Mouse (Mus musculus): ENCODE results near the gene Crispld2.

Gene Crispld2

GRCm38 (mm10) chr8:119992249-119992648 lies at the start of gene Crispld2:
Gene Crispld2 (plus strand): TSS chr8:119992438.
- peak; percentile 54 to 65 for DNase-seq

- no peak for DNase-seq
These were observed 48.6 kb upstream of the Crispld2 start for GRCm38 (mm10) chr8:119943616-119944015.

GRCm38 (mm10) chr8:119944096-119944811 lies 48.0 kb upstream of the Crispld2 start:
- DNase-seq = peak; percentile 80 to 84

- DNase-seq = no peak
These were observed 45.8 kb upstream of the Crispld2 start for GRCm38 (mm10) chr8:119946326-119946865.

- no peak for DNase-seq
These were observed 44.6 kb upstream of the Crispld2 start for GRCm38 (mm10) chr8:119947653-119948052.

GRCm38 (mm10) chr8:119948340-119948739 lies 43.9 kb upstream of the Crispld2 start:
- DNase-seq = no peak

GRCm38 (mm10) chr8:119952282-119952681 lies 40.0 kb upstream of the Crispld2 start:
- DNase-seq = no peak

GRCm38 (mm10) chr8:119952747-119953146 lies 39.5 kb upstream of the Crispld2 start:
- DNase-seq = no peak

- DNase-seq = no peak
These were observed 36.9 kb upstream of the Crispld2 start for GRCm38 (mm10) chr8:119955333-119955732.

GRCm38 (mm10) chr8:119958076-119958475 lies 34.2 kb upstream of the Crispld2 start:
- peak; percentile 57 to 64 for DNase-seq

GRCm38 (mm10) chr8:119960531-119961104 lies 31.6 kb upstream of the Crispld2 start:
- no peak for DNase-seq

GRCm38 (mm10) chr8:119964859-119965258 lies 27.4 kb upstream of the Crispld2 start:
- no peak for DNase-seq

- no peak for DNase-seq
These were observed 24.8 kb upstream of the Crispld2 start for GRCm38 (mm10) chr8:119967435-119967834.

- DNase-seq = no peak
These were observed 22.1 kb upstream of the Crispld2 start for GRCm38 (mm10) chr8:119970169-119970568.

GRCm38 (mm10) chr8:119972558-119972957 lies 19.7 kb upstream of the Crispld2 start:
- DNase-seq = no peak

- no peak for DNase-seq
These were observed 13.4 kb upstream of the Crispld2 start for GRCm38 (mm10) chr8:119978770-119979381.

- DNase-seq = no peak
These were observed 11.0 kb upstream of the Crispld2 start for GRCm38 (mm10) chr8:119981253-119981652.

GRCm38 (mm10) chr8:119984085-119984484 lies 8.2 kb upstream of the Crispld2 start:
- peak in 1 of 2 experiments; percentile 60 for DNase-seq

- DNase-seq = no peak
These were observed 6.1 kb upstream of the Crispld2 start for GRCm38 (mm10) chr8:119986174-119986573.

- DNase-seq = no peak
These were observed 4.2 kb upstream of the Crispld2 start for GRCm38 (mm10) chr8:119988087-119988486.

- no peak for DNase-seq
These were observed 1.9 kb downstream of the Crispld2 start for GRCm38 (mm10) chr8:119994114-119994513.

- no peak for DNase-seq
These were observed 2.3 kb downstream of the Crispld2 start for GRCm38 (mm10) chr8:119994556-119994955.

GRCm38 (mm10) chr8:119997266-119997665 lies 5.0 kb downstream of the Crispld2 start:
- no peak for DNase-seq

- no peak for DNase-seq
These were observed 8.2 kb downstream of the Crispld2 start for GRCm38 (mm10) chr8:120000461-120000860.

Measured in kidney, adult 8-10 months (tissue).